Mouse (Mus musculus): ENCODE measurements around the gene Rps27l. TPM values are rescaled to one million over a fixed set of nuclear protein-coding genes. Genes with fewer than 3 reads are reported as not detected.

Rps27l gene
- total and polyA plus RNA-seq, 2 experiments = 84.6 to 535 TPM

- no peaks in the 10 kb centered on the region for H3K27me3 ChIP-seq (ENCODE audit: control insufficient read depth, insufficient read depth, low read length)
- peaks cover 3% of the 10 kb centered on the region; the same call in 1 of the 2 replicates for H3K4me1 ChIP-seq (ENCODE audit: control insufficient read depth, insufficient read depth, low read length)
- H3K36me3 ChIP-seq (ENCODE audit: control insufficient read depth, insufficient read depth, low read length) = peaks cover 5% of the 10 kb centered on the region; the same call in 1 of the 2 replicates
- H3K27ac ChIP-seq (replicated peaks; ENCODE audit: insufficient read depth, low read depth, low read length) = no peak overlapping the region
- TF ChIP-seq POLR2A (IDR thresholded peaks at IDR 0.05; ENCODE audit: extremely low read depth, insufficient read depth, low read length) (no peak), CTCF (IDR thresholded peaks at IDR 0.05; ENCODE audit: low read depth, low read length) (no peak)
- no peak for DNase-seq (ENCODE audit: extremely low read depth, low read depth, low spot score)
- no peaks in the 10 kb centered on the region for H3K79me2 ChIP-seq (ENCODE audit: control insufficient read depth, insufficient read depth, low read length)
- no peak overlapping the region for H3K4me3 ChIP-seq (ENCODE audit: insufficient read depth, low read depth, low read length)
- 88% methylated on average over 3 of the region's 3 CpGs for WGBS
- no peak overlapping the region for H3K9ac ChIP-seq (ENCODE audit: low read depth, low read length)
These were observed 15.6 kb downstream of the Rps27l start for GRCm38 (mm10) chr9:66961478-66961877.

- peak; percentile 17 for DNase-seq (ENCODE audit: extremely low read depth, low read depth, low spot score)
- no peak for TF ChIP-seq POLR2A (IDR thresholded peaks at IDR 0.05; ENCODE audit: extremely low read depth, insufficient read depth, low read length)
- TF ChIP-seq CTCF (IDR thresholded peaks at IDR 0.05; ENCODE audit: low read depth, low read length) = no peak
- Histone ChIP-seq H3K36me3 (ENCODE audit: control insufficient read depth, insufficient read depth, low read length) (peaks cover 16% of the 10 kb centered on the region; the same call in 1 of the 2 replicates), H3K27me3 (ENCODE audit: control insufficient read depth, insufficient read depth, low read length) (no peaks in the 10 kb centered on the region), H3K4me1 (ENCODE audit: control insufficient read depth, insufficient read depth, low read length) (0 out of 2 replicates have a peak, but pooled peaks cover 3% of the 10 kb centered on the region), H3K4me3 (ENCODE audit: insufficient read depth, low read depth, low read length) (no peak overlapping the region), H3K27ac (replicated peaks; ENCODE audit: insufficient read depth, low read depth, low read length) (no peak overlapping the region), H3K9ac (ENCODE audit: low read depth, low read length) (no peak overlapping the region), H3K79me2 (ENCODE audit: control insufficient read depth, insufficient read depth, low read length) (no peaks in the 10 kb centered on the region)
- 87% methylated on average over 8 of the region's 8 CpGs for whole genome bisulfite sequencing
These were observed 21.6 kb downstream of the Rps27l start for GRCm38 (mm10) chr9:66967492-66967891.

GRCm38 (mm10) chr9:66971116-66971515 is 25.2 kb downstream of the Rps27l start:
- TF ChIP-seq CTCF (IDR thresholded peaks at IDR 0.05; ENCODE audit: low read depth, low read length) (no peak), POLR2A (IDR thresholded peaks at IDR 0.05; ENCODE audit: extremely low read depth, insufficient read depth, low read length) (no peak)
- Histone ChIP-seq H3K79me2 (ENCODE audit: control insufficient read depth, insufficient read depth, low read length) (no peaks in the 10 kb centered on the region; the same call in 1 of the 2 replicates), H3K27me3 (ENCODE audit: control insufficient read depth, insufficient read depth, low read length) (no peaks in the 10 kb centered on the region), H3K9ac (ENCODE audit: low read depth, low read length) (no peak overlapping the region), H3K4me1 (ENCODE audit: control insufficient read depth, insufficient read depth, low read length) (no peaks in the 10 kb centered on the region), H3K27ac (replicated peaks; ENCODE audit: insufficient read depth, low read depth, low read length) (no peak overlapping the region), H3K4me3 (ENCODE audit: insufficient read depth, low read depth, low read length) (no peak overlapping the region), H3K36me3 (ENCODE audit: control insufficient read depth, insufficient read depth, low read length) (peaks cover 11% of the 10 kb centered on the region; the same call in 1 of the 2 replicates)
- WGBS = 93% methylated on average over 8 of the region's 8 CpGs
- DNase-seq (ENCODE audit: extremely low read depth, low read depth, low spot score) = no peak

GRCm38 (mm10) chr9:66974721-66975225 is 28.9 kb downstream of the Rps27l start:
- peak overlapping the region; percentile 87 for H3K27ac ChIP-seq (replicated peaks; ENCODE audit: insufficient read depth, low read depth, low read length)
- DNase-seq (ENCODE audit: extremely low read depth, low read depth, low spot score) = peak; percentile 81
- TF ChIP-seq POLR2A (IDR thresholded peaks at IDR 0.05; ENCODE audit: extremely low read depth, insufficient read depth, low read length) (peak; percentile 55; the same call in 1 of the 2 replicates), CTCF (IDR thresholded peaks at IDR 0.05; ENCODE audit: low read depth, low read length) (0 out of 2 replicates have a peak, but pooled peaks have one; percentile 11)

GRCm38 (mm10) chr9:66975239-66975645 is 29.4 kb downstream of the Rps27l start, which contains the start of gene Lactb:
TSS of gene Lactb (minus strand) at chr9:66975484.
- WGBS = under 1% methylated on average over 32 of the region's 32 CpGs
- peak; percentile 68 for DNase-seq (ENCODE audit: extremely low read depth, low read depth, low spot score)
- Histone ChIP-seq H3K9ac (ENCODE audit: low read depth, low read length) (peak within 1 kb of the TSS; percentile 91), H3K4me1 (ENCODE audit: control insufficient read depth, insufficient read depth, low read length) (no peaks in the 10 kb centered on the region), H3K4me3 (ENCODE audit: insufficient read depth, low read depth, low read length) (peak within 1 kb of the TSS; percentile 80), H3K36me3 (ENCODE audit: control insufficient read depth, insufficient read depth, low read length) (peaks cover 5% of the 10 kb centered on the region; the same call in 1 of the 2 replicates), H3K27me3 (ENCODE audit: control insufficient read depth, insufficient read depth, low read length) (no peaks in the 10 kb centered on the region), H3K79me2 (ENCODE audit: control insufficient read depth, insufficient read depth, low read length) (no peaks in the 10 kb centered on the region; the same call in 1 of the 2 replicates), H3K27ac (replicated peaks; ENCODE audit: insufficient read depth, low read depth, low read length) (peak within 1 kb of the TSS; percentile 87)
- peak; percentile 76 for TF ChIP-seq POLR2A (IDR thresholded peaks at IDR 0.05; ENCODE audit: extremely low read depth, insufficient read depth, low read length)
- TF ChIP-seq CTCF (IDR thresholded peaks at IDR 0.05; ENCODE audit: low read depth, low read length) = no peak

More at GRCm38 (mm10) chr9:66974721-66975225, 28.9 kb downstream of the Rps27l start:
- no peaks in the 10 kb centered on the region for H3K4me1 ChIP-seq (ENCODE audit: control insufficient read depth, insufficient read depth, low read length)
- peak overlapping the region; percentile 80 for H3K4me3 ChIP-seq (ENCODE audit: insufficient read depth, low read depth, low read length)
- peaks cover 8% of the 10 kb centered on the region; the same call in 1 of the 2 replicates for H3K36me3 ChIP-seq (ENCODE audit: control insufficient read depth, insufficient read depth, low read length)
- peak overlapping the region; percentile 91 for H3K9ac ChIP-seq (ENCODE audit: low read depth, low read length)
- no peaks in the 10 kb centered on the region for H3K27me3 ChIP-seq (ENCODE audit: control insufficient read depth, insufficient read depth, low read length)
- 1% methylated on average over 41 of the region's 41 CpGs for whole genome bisulfite sequencing
- H3K79me2 ChIP-seq (ENCODE audit: control insufficient read depth, insufficient read depth, low read length) = no peaks in the 10 kb centered on the region; the same call in 1 of the 2 replicates

- Histone ChIP-seq H3K36me3 (ENCODE audit: control insufficient read depth, insufficient read depth, low read length) (no peaks in the 10 kb centered on the region), H3K4me1 (ENCODE audit: control insufficient read depth, insufficient read depth, low read length) (no peaks in the 10 kb centered on the region), H3K27me3 (ENCODE audit: control insufficient read depth, insufficient read depth, low read length) (no peaks in the 10 kb centered on the region), H3K4me3 (ENCODE audit: insufficient read depth, low read depth, low read length) (no peak overlapping the region), H3K9ac (ENCODE audit: low read depth, low read length) (no peak overlapping the region), H3K27ac (replicated peaks; ENCODE audit: insufficient read depth, low read depth, low read length) (no peak overlapping the region), H3K79me2 (ENCODE audit: control insufficient read depth, insufficient read depth, low read length) (no peaks in the 10 kb centered on the region; the same call in 1 of the 2 replicates)
- 82% methylated on average over 5 of the region's 5 CpGs for WGBS
- no peak for DNase-seq (ENCODE audit: extremely low read depth, low read depth, low spot score)
- TF ChIP-seq CTCF (IDR thresholded peaks at IDR 0.05; ENCODE audit: low read depth, low read length) = no peak
- TF ChIP-seq POLR2A (IDR thresholded peaks at IDR 0.05; ENCODE audit: extremely low read depth, insufficient read depth, low read length) = no peak
These were observed 31.2 kb downstream of the Rps27l start for GRCm38 (mm10) chr9:66977121-66977520.

All from liver, adult 2 months (tissue).